Mouse (Mus musculus): ENCODE data around the gene Nav2.

The Nav2 gene

GRCm38 (mm10) chr7:49064792-49065521, 156.4 kb downstream of the Nav2 start:
- no peak for DNase-seq

GRCm38 (mm10) chr7:49065621-49066475, 157.3 kb downstream of the Nav2 start:
- no peak for DNase-seq

DNA sequence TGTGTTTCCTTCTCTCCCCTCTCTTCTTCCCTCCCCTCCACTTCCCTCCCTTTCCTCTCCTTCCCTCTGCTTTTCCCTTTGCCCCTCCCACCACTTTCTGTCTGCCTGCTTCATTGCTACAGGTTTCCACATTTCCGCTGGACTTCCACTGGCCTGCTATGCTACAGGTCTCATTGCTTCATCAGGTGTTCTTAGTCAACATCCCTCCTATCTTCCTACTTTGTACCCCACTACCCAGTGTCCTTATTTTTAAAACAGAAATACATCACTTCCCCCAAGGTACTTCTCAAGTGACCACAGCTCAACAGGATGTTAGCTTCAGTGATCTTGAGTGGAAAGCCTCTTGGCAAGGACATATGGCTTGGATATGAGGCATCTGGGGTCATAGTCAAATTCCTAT, 158.3 kb downstream of the Nav2 start:
- no peak for DNase-seq

- DNase-seq = no peak
Observed at GRCm38 (mm10) chr7:49069396-49069961, 161.0 kb downstream of the Nav2 start.

GRCm38 (mm10) chr7:49070621-49071020, 162.1 kb downstream of the Nav2 start:
- DNase-seq = no peak

GRCm38 (mm10) chr7:49071141-49071567, 162.6 kb downstream of the Nav2 start:
- no peak for DNase-seq

DNA sequence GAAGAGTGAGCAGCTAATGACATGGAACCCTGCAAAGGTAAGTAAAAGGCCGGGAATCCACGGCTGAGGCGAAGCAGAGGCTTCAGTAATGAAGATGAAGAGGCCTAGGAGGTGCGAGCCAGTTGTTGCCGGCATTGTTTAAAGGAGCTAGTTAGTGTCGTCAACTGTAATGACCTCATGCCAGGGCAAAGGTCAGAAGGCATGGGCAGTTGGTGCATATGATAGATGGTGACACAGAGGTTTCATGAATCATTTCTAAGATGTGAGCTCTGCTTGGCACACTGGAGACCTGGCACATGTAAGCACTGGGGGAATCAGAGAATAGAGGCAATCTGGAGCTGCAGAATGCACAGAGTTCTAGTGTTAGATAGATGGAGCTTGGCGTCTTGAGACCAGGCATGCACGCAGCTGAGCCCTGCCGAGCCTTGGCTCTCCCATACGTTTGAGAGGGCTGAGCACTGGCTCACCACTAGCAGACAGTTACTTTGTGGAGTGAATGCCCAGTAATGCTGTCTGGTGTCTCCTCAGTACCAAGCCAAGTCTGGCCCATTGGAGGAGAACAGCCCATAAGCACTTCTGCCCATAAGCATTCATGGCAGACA, 166.9 kb downstream of the Nav2 start:
- no peak for DNase-seq

DNA sequence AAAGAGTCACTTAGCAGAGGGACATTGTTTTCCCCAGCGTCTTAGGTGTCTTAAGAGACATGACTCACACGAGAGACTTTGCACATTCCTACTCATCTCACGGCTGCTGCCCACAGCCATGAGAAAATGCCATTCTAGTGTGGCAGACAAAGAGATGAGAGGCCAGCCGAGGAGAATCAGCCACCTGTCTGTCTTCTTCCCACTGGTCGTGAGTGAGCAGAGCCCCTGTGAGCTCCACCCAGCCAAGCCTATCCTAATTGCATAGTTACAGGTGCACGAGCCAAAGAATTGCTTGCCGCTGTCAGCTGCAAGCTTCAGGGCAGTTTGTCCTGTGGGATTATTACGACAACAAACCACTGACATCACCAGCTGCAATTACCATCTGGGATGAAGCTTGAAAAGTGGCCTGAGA, 167.8 kb downstream of the Nav2 start:
- DNase-seq = no peak

- DNase-seq = no peak
Observed at GRCm38 (mm10) chr7:49078930-49079329, 170.4 kb downstream of the Nav2 start.

DNA sequence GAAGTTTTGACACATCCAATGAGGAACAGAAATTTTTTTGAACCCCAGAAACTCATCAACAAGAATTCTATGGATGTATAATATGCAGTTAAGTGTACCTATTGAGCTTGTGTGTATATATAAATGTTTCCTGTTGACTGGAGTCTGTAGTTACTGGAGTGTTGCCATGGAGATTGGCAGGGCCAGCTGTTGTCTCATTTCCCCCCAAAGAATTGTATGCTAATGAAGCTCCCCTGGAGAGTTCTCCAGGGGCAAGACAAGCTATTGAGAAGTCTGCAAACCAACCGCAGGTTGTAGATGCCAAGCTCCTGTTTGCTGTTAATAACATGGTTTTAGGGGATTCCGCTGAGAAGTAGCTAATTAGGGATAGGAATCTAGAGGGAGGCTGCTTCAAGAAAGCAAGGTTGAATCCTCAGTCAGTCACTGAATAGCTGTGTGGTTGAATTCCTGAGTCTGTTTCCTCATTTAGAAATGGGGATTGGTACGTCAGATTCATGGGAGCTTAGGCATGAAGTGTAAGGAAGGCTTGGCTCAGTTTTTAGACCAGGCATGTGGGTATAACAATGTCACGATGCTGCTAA, 174.2 kb downstream of the Nav2 start:
- no peak for DNase-seq

GRCm38 (mm10) chr7:49084768-49085167, 176.3 kb downstream of the Nav2 start:
- DNase-seq = no peak

GRCm38 (mm10) chr7:49085759-49086158, 177.2 kb downstream of the Nav2 start:
- no peak for DNase-seq

- no peak for DNase-seq
Observed at GRCm38 (mm10) chr7:49087154-49087553, 178.6 kb downstream of the Nav2 start.

DNA sequence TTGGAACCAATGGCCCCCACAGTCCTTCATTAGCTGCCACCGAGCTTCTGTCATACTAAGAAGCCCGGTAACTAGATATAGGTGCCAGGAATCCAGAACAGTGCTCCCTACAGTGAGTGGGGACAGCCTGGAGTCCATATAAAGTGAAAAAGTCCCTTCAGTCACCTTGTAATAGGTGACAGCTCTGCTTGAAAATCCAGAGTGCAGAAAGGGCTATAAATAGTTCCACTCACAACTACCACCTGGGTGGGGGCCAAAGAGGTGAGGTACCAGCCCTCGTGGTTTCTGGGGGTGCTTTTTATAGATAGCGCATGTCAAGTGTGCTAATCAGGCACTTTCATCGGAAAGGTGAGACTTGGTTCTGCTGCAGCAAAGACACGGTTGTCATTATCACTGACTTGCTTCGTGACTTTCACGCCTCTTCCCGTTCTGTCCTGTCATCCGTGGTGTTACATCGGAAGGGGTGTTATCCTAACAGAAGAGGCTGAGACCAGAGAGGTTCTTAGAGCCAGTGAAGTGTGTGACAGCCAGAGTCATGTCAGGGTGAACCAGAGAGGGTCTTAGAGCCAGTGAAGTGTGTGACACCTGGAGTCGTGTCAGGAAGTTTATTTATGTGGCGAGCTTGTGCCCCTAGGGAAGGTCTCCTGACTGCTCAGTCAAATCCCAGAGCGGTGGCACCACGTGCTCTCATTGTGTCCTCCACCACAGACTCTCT, 179.8 kb downstream of the Nav2 start:
- no peak for DNase-seq

DNA sequence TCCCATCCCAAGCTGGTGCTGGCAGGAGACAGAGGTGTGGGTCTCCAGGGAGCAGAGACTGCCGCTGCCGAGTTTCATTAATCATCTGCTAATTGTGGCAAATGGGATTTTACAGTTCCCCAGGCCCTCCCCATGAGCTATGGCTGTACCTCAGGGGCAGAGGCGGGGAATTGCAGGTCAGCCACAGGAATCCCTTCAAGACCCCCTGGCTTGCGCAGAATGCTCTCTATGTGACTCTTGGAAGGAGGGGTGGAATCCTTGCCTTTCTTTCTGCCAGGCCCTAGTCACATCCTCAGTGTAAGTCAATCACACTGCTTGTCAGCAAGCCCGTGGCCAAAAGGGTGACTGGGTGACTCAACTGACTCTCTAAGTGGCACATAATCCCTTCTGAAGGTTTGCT, 182.9 kb downstream of the Nav2 start:
- no peak for DNase-seq

DNA sequence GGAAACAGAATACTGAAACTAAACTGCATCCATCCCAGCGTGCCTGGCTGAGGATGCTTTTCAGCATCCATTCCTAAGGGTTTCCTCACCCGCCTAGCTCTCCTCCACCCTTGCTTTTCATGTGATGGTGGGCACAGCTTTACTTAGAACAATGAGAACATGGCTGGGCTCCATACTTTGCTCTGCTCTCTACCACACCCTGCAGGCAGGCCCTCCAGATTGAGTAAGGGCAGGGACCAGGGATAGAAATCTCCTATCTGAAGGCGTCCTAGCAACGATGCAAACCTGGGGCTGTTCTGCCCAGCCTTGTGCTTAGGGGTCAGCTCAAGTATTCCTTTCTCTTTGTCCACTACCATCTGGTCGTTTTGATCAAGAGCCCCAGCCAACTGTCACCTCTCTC, 183.4 kb downstream of the Nav2 start:
- no peak for DNase-seq

DNA sequence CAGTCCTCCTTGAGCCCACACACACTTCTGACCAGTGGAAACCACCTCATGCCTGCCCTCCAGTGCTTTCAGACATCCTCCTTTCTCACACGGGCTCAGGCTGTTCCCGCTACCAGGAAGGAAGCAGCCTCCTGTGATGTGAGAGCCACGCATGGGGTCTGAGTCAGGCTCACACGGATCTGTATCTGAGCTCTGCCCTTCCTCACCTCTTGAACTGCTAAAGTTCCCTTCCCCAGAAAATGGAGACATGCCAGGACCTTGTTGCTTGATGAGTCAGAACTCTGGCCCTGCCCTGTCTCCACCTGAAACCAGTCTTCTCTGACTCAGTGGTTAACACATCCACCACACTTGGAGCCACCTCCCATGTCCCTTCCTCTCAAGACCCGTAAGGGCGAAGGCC, 185.1 kb downstream of the Nav2 start:
- DNase-seq = no peak

GRCm38 (mm10) chr7:49094531-49094930, 186.0 kb downstream of the Nav2 start:
- DNase-seq = no peak

DNA sequence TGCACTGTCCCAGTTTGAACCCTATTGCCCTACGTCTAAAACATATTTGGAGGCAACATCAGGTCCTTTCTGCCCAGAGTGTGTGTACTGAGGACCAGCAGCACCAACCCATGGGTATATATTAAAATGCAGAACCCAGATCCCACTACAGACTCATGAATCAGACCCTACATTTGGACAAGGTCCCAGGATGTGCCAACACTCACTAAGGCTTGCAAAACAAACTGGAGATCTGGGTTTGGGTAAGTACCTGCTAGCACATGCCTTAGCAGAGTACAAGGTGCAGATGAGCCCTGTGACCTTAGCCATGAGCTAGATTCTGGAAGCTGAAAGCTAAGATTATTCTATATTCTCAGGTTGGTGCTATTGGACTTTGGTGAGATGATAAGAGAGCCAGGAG, 192.8 kb downstream of the Nav2 start:
- DNase-seq = no peak

GRCm38 (mm10) chr7:49102223-49102622, 193.7 kb downstream of the Nav2 start:
- DNase-seq = no peak

- no peak for DNase-seq
Observed at GRCm38 (mm10) chr7:49104376-49104775, 195.9 kb downstream of the Nav2 start.

- DNase-seq = no peak
Observed at GRCm38 (mm10) chr7:49104793-49105192, 196.3 kb downstream of the Nav2 start.
